Mouse (Mus musculus) ovary, adult 18-20 months (tissue): ENCODE measurements around the gene Tcf7l2.

Experiments
- DNase-seq: peaks from one replicate; pipeline ENCODE4 v3.0.0; 2022; ENCODE audit warnings: low spot score, mixed read lengths

Gene Tcf7l2

GRCm38 (mm10) chr19:55941253-55942125, 199.9 kb downstream of the Tcf7l2 start:
- DNase-seq: no peak

GRCm38 (mm10) chr19:55951397-55951796, 209.8 kb downstream of the Tcf7l2 start:
- DNase-seq: peak; percentile 44

- DNase-seq: no peak
Measured at GRCm38 (mm10) chr19:55953207-55953606, 211.6 kb downstream of the Tcf7l2 start.

- no peak for DNase-seq
Measured at GRCm38 (mm10) chr19:55955126-55955525, 213.5 kb downstream of the Tcf7l2 start.

GRCm38 (mm10) chr19:55956745-55957144, 215.1 kb downstream of the Tcf7l2 start:
- no peak for DNase-seq

- DNase-seq: no peak
Measured at GRCm38 (mm10) chr19:55964421-55964820, 222.8 kb downstream of the Tcf7l2 start.

- DNase-seq: no peak
Measured at GRCm38 (mm10) chr19:55966066-55966465, 224.4 kb downstream of the Tcf7l2 start.

GRCm38 (mm10) chr19:55969929-55970531, 228.4 kb downstream of the Tcf7l2 start:
- no peak for DNase-seq

- DNase-seq: no peak
Measured at GRCm38 (mm10) chr19:55976073-55976472, 234.5 kb downstream of the Tcf7l2 start.
